Mouse (Mus musculus) stomach, postnatal 0 days (tissue): ENCODE data around the gene Irak4.

Experiments
- CTCF ChIP-seq: IDR thresholded peaks from 2 replicates; pipeline ENCODE4 v1.5.1; 2016; ENCODE audit warnings: antibody characterized with exemption, low read depth, mild to moderate bottlenecking, moderate library complexity
- EP300 ChIP-seq: optimal IDR thresholded peaks from 2 replicates; pipeline ENCODE3; 2016; ENCODE audit warnings: antibody characterized with exemption

- no peak for TF ChIP-seq CTCF
- no peak for TF ChIP-seq EP300
Measured at GRCm38 (mm10) chr15:94616036-94616435, 72.6 kb downstream of the Irak4 start.
